Mouse (Mus musculus): ENCODE measurements around the gene Cntn4.

- no peak for TF ChIP-seq POLR2A (IDR thresholded peaks at IDR 0.05; ENCODE audit: borderline replicate concordance, control insufficient read depth, low read depth, low read length)
- no peak for TF ChIP-seq CTCF (IDR thresholded peaks at IDR 0.05; ENCODE audit: control insufficient read depth, insufficient read depth, low read length)
Measured at GRCm38 (mm10) chr6:106332933-106333332, 655.5 kb downstream of the Cntn4 start.

Measured in bone marrow, adult 2 months (tissue).